Mouse (Mus musculus): ENCODE data around the gene Frat2. TPM values are rescaled to one million over a fixed set of nuclear protein-coding genes. Genes with fewer than 3 reads are reported as not detected.
"Not testable (repeated sequence)": the region's sequence is repeated elsewhere in the genome, so short reads cannot be mapped to it uniquely, and the experiment has no call there.

Frat2 gene
- 5.4 and 6.7 TPM in 2 replicates for polyA plus RNA-seq (2016; fragmentation: Nextera tagmentation; extraction: Ambion mirVana)

- 1% methylated on average over 72 of the region's 72 CpGs for WGBS
- H3K9me3 ChIP-seq, result no peaks in the 10 kb centered on the region
- H3K27me3 ChIP-seq (ENCODE audit: insufficient read depth, poor library complexity, severe bottlenecking), result peaks cover 10% of the 10 kb centered on the region
- H3K4me3 ChIP-seq, result peak within 1 kb of the TSS; percentile 82
- peak within 1 kb of the TSS; percentile 98 for H3K27ac ChIP-seq
- DNase-seq (ENCODE audit: low spot score), result peak; percentile 94
- no peaks in the 10 kb centered on the region for H3K36me3 ChIP-seq
- peaks cover 47% of the 10 kb centered on the region for H3K4me1 ChIP-seq (replicated peaks)
These were observed at the start of gene Frat2 for GRCm38 (mm10) chr19:41847992-41848851. Gene Frat2, minus strand, starts transcription at chr19:41848132.

- WGBS, result 20% methylated on average over 18 of the region's 18 CpGs
- no peaks in the 10 kb centered on the region for H3K9me3 ChIP-seq
These were observed 48.4 kb upstream of the Frat2 start for GRCm38 (mm10) chr19:41896319-41896711.

GRCm38 (mm10) chr19:41895460-41896318 lies 47.8 kb upstream of the Frat2 start, which contains the start of gene Rrp12:
Gene Rrp12, minus strand, starts transcription at chr19:41896173.
- Histone ChIP-seq H3K9me3 (no peaks in the 10 kb centered on the region), H3K27ac (peak within 1 kb of the TSS; percentile 66), H3K27me3 (ENCODE audit: insufficient read depth, poor library complexity, severe bottlenecking) (no peaks in the 10 kb centered on the region), H3K4me3 (peak within 1 kb of the TSS; percentile 85), H3K4me1 (replicated peaks) (peaks cover 18% of the 10 kb centered on the region), H3K36me3 (peaks cover 21% of the 10 kb centered on the region)
- 1% methylated on average over 46 of the region's 46 CpGs for WGBS
- peak; percentile 83 for DNase-seq (ENCODE audit: low spot score)

More at GRCm38 (mm10) chr19:41896319-41896711, 48.4 kb upstream of the Frat2 start:
- H3K4me1 ChIP-seq (replicated peaks), result peaks cover 18% of the 10 kb centered on the region
- no peaks in the 10 kb centered on the region for H3K27me3 ChIP-seq (ENCODE audit: insufficient read depth, poor library complexity, severe bottlenecking)
- no peak for DNase-seq (ENCODE audit: low spot score)
- peak overlapping the region; percentile 66 for H3K27ac ChIP-seq
- peak overlapping the region; percentile 85 for H3K4me3 ChIP-seq
- peaks cover 15% of the 10 kb centered on the region for H3K36me3 ChIP-seq

- WGBS, result 57% methylated on average over 7 of the region's 7 CpGs
- H3K4me1 ChIP-seq (replicated peaks), result peaks cover 18% of the 10 kb centered on the region
- no peak overlapping the region for H3K27ac ChIP-seq
- DNase-seq (ENCODE audit: low spot score), result no peak
- H3K36me3 ChIP-seq, result peaks cover 29% of the 10 kb centered on the region
- no peaks in the 10 kb centered on the region for H3K9me3 ChIP-seq
- no peaks in the 10 kb centered on the region for H3K27me3 ChIP-seq (ENCODE audit: insufficient read depth, poor library complexity, severe bottlenecking)
- peak overlapping the region; percentile 85 for H3K4me3 ChIP-seq
These were observed 47.0 kb upstream of the Frat2 start for GRCm38 (mm10) chr19:41894959-41895358.

- Histone ChIP-seq H3K9me3 (no peaks in the 10 kb centered on the region), H3K4me1 (replicated peaks) (no peaks in the 10 kb centered on the region), H3K4me3 (no peak overlapping the region), H3K27ac (no peak overlapping the region), H3K27me3 (ENCODE audit: insufficient read depth, poor library complexity, severe bottlenecking) (no peaks in the 10 kb centered on the region), H3K36me3 (peaks cover 91% of the 10 kb centered on the region)
- no peak for DNase-seq (ENCODE audit: low spot score)
These were observed 40.3 kb upstream of the Frat2 start for GRCm38 (mm10) chr19:41888191-41888590.

- Histone ChIP-seq H3K27me3 (ENCODE audit: insufficient read depth, poor library complexity, severe bottlenecking) (no peaks in the 10 kb centered on the region), H3K9me3 (no peaks in the 10 kb centered on the region), H3K4me3 (no peak overlapping the region), H3K27ac (no peak overlapping the region), H3K4me1 (replicated peaks) (no peaks in the 10 kb centered on the region), H3K36me3 (peaks cover 92% of the 10 kb centered on the region)
- no peak for DNase-seq (ENCODE audit: low spot score)
- WGBS, result 91% methylated on average over 9 of the region's 9 CpGs
These were observed 36.0 kb upstream of the Frat2 start for GRCm38 (mm10) chr19:41883882-41884281.

GRCm38 (mm10) chr19:41881842-41882241 lies 33.9 kb upstream of the Frat2 start:
- peaks cover 90% of the 10 kb centered on the region for H3K36me3 ChIP-seq
- no peak for DNase-seq (ENCODE audit: low spot score)
- no peaks in the 10 kb centered on the region for H3K27me3 ChIP-seq (ENCODE audit: insufficient read depth, poor library complexity, severe bottlenecking)
- H3K4me1 ChIP-seq (replicated peaks), result no peaks in the 10 kb centered on the region
- H3K27ac ChIP-seq, result no peak overlapping the region
- no peaks in the 10 kb centered on the region for H3K9me3 ChIP-seq
- H3K4me3 ChIP-seq, result no peak overlapping the region
- WGBS, result 97% methylated on average over 4 of the region's 4 CpGs

GRCm38 (mm10) chr19:41874356-41874755 lies 26.4 kb upstream of the Frat2 start:
- Histone ChIP-seq H3K4me1 (replicated peaks) (no peaks in the 10 kb centered on the region), H3K4me3 (no peak overlapping the region), H3K9me3 (no peaks in the 10 kb centered on the region), H3K27me3 (ENCODE audit: insufficient read depth, poor library complexity, severe bottlenecking) (no peaks in the 10 kb centered on the region), H3K36me3 (peaks cover 96% of the 10 kb centered on the region), H3K27ac (no peak overlapping the region)
- 94% methylated on average over 14 of the region's 14 CpGs for WGBS
- no peak for DNase-seq (ENCODE audit: low spot score)

- Histone ChIP-seq H3K4me3 (no peak overlapping the region), H3K36me3 (peaks cover 100% of the 10 kb centered on the region), H3K27ac (no peak overlapping the region), H3K27me3 (ENCODE audit: insufficient read depth, poor library complexity, severe bottlenecking) (no peaks in the 10 kb centered on the region), H3K9me3 (no peaks in the 10 kb centered on the region), H3K4me1 (replicated peaks) (no peaks in the 10 kb centered on the region)
- WGBS, result 84% methylated on average over 2 of the region's 2 CpGs
- no peak for DNase-seq (ENCODE audit: low spot score)
These were observed 24.4 kb upstream of the Frat2 start for GRCm38 (mm10) chr19:41872285-41872684.

GRCm38 (mm10) chr19:41869946-41870345 lies 22.0 kb upstream of the Frat2 start:
- H3K27ac ChIP-seq; H3K4me1 ChIP-seq (replicated peaks); H3K27me3 ChIP-seq (ENCODE audit: insufficient read depth, poor library complexity, severe bottlenecking); H3K4me3 ChIP-seq; H3K9me3 ChIP-seq; DNase-seq (ENCODE audit: low spot score): not testable (repeated sequence)
- peaks cover 100% of the 10 kb centered on the region for H3K36me3 ChIP-seq
- WGBS, result 91% methylated on average over 5 of the region's 5 CpGs

- no peak overlapping the region for H3K4me3 ChIP-seq
- H3K27me3 ChIP-seq (ENCODE audit: insufficient read depth, poor library complexity, severe bottlenecking), result no peaks in the 10 kb centered on the region
- DNase-seq (ENCODE audit: low spot score), result no peak
- H3K4me1 ChIP-seq (replicated peaks), result no peaks in the 10 kb centered on the region
- no peak overlapping the region for H3K27ac ChIP-seq
- 93% methylated on average over 5 of the region's 5 CpGs for WGBS
- no peaks in the 10 kb centered on the region for H3K9me3 ChIP-seq
- peaks cover 100% of the 10 kb centered on the region for H3K36me3 ChIP-seq
These were observed 21.4 kb upstream of the Frat2 start for GRCm38 (mm10) chr19:41869296-41869695.

GRCm38 (mm10) chr19:41866707-41867106 lies 18.8 kb upstream of the Frat2 start:
- Histone ChIP-seq H3K36me3 (peaks cover 100% of the 10 kb centered on the region), H3K27me3 (ENCODE audit: insufficient read depth, poor library complexity, severe bottlenecking) (no peaks in the 10 kb centered on the region), H3K4me3 (no peak overlapping the region), H3K9me3 (no peaks in the 10 kb centered on the region), H3K27ac (no peak overlapping the region), H3K4me1 (replicated peaks) (no peaks in the 10 kb centered on the region)
- DNase-seq (ENCODE audit: low spot score), result no peak
- 91% methylated on average over 8 of the region's 8 CpGs for WGBS
